Mouse (Mus musculus) G1E (cell line): ENCODE data around the gene Popdc3.

Experiments used
- CTCF ChIP-seq: IDR thresholded peaks from 2 replicates; pipeline ENCODE4 v1.5.1; 2012; ENCODE audit warnings: low read depth, low read length, inconsistent platforms, mixed read lengths
- GATA1 ChIP-seq: IDR thresholded peaks from 2 replicates; pipeline ENCODE4 v1.6.1; 2012; ENCODE audit warnings: borderline replicate concordance, low read length, inconsistent platforms, mixed read lengths

GRCm38 (mm10) chr10:45335434-45336422, 157.8 kb downstream of the Popdc3 start, which contains the start of gene Bves:
- TF ChIP-seq CTCF (no peak), GATA1 (no peak)
